Mouse (Mus musculus): ENCODE data around the gene Ppp6r2.
A peak's percentile ranks its signal among the peaks of the same experiment; 100 is the strongest.

Ppp6r2 gene

GRCm38 (mm10) chr15:89210915-89211715 lies at the start of gene Ppp6r2:
Gene Ppp6r2 (plus strand): TSS chr15:89211553.
- no peak for DNase-seq (ENCODE audit: extremely low read depth, low read depth, low spot score)

- DNase-seq (ENCODE audit: extremely low read depth, low read depth, low spot score) = no peak
Observed at GRCm38 (mm10) chr15:89165478-89165877, 45.9 kb upstream of the Ppp6r2 start.

- DNase-seq (ENCODE audit: extremely low read depth, low read depth, low spot score) = no peak
Observed at GRCm38 (mm10) chr15:89168922-89169321, 42.4 kb upstream of the Ppp6r2 start.

GRCm38 (mm10) chr15:89169431-89169830 lies 41.9 kb upstream of the Ppp6r2 start:
- no peak for DNase-seq (ENCODE audit: extremely low read depth, low read depth, low spot score)

GRCm38 (mm10) chr15:89170102-89170501 lies 41.3 kb upstream of the Ppp6r2 start:
- no peak for DNase-seq (ENCODE audit: extremely low read depth, low read depth, low spot score)

- DNase-seq (ENCODE audit: extremely low read depth, low read depth, low spot score) = no peak
Observed at GRCm38 (mm10) chr15:89171526-89172051, 39.8 kb upstream of the Ppp6r2 start.

- no peak for DNase-seq (ENCODE audit: extremely low read depth, low read depth, low spot score)
Observed at GRCm38 (mm10) chr15:89172276-89172935, 38.9 kb upstream of the Ppp6r2 start.

GRCm38 (mm10) chr15:89173024-89173905 lies 38.1 kb upstream of the Ppp6r2 start:
- no peak for DNase-seq (ENCODE audit: extremely low read depth, low read depth, low spot score)

GRCm38 (mm10) chr15:89173906-89174214 lies 37.5 kb upstream of the Ppp6r2 start:
- no peak for DNase-seq (ENCODE audit: extremely low read depth, low read depth, low spot score)

- DNase-seq (ENCODE audit: extremely low read depth, low read depth, low spot score) = no peak
Observed at GRCm38 (mm10) chr15:89174889-89175339, 36.4 kb upstream of the Ppp6r2 start.

GRCm38 (mm10) chr15:89175411-89176155 lies 35.8 kb upstream of the Ppp6r2 start:
- no peak for DNase-seq (ENCODE audit: extremely low read depth, low read depth, low spot score)

GRCm38 (mm10) chr15:89177121-89177520 lies 34.2 kb upstream of the Ppp6r2 start:
- no peak for DNase-seq (ENCODE audit: extremely low read depth, low read depth, low spot score)

- no peak for DNase-seq (ENCODE audit: extremely low read depth, low read depth, low spot score)
Observed at GRCm38 (mm10) chr15:89177576-89178259, 33.6 kb upstream of the Ppp6r2 start.

GRCm38 (mm10) chr15:89178260-89178860 lies 33.0 kb upstream of the Ppp6r2 start:
- no peak for DNase-seq (ENCODE audit: extremely low read depth, low read depth, low spot score)

GRCm38 (mm10) chr15:89178954-89179629 lies 32.3 kb upstream of the Ppp6r2 start:
- peak; percentile 70 for DNase-seq (ENCODE audit: extremely low read depth, low read depth, low spot score)

- DNase-seq (ENCODE audit: extremely low read depth, low read depth, low spot score) = no peak
Observed at GRCm38 (mm10) chr15:89179630-89179964, 31.8 kb upstream of the Ppp6r2 start.

- DNase-seq (ENCODE audit: extremely low read depth, low read depth, low spot score) = no peak
Observed at GRCm38 (mm10) chr15:89180081-89180541, 31.2 kb upstream of the Ppp6r2 start.

GRCm38 (mm10) chr15:89180571-89181229 lies 30.7 kb upstream of the Ppp6r2 start, which contains the start of gene Plxnb2:
Gene Plxnb2 (minus strand): TSS chr15:89180788.
- no peak for DNase-seq (ENCODE audit: extremely low read depth, low read depth, low spot score)
